Mouse (Mus musculus) retina, postnatal 1 day (tissue): Measurements from ENCODE around the gene AC124108.1.
"Not testable (repeated sequence)": the region's sequence is repeated elsewhere in the genome, so short reads cannot be mapped to it uniquely, and the experiment has no call there.

Experiments used
- DNase-seq: peaks from one replicate; pipeline ENCODE4 v3.0.0-alpha.2; 2012

The AC124108.1 gene

DNA sequence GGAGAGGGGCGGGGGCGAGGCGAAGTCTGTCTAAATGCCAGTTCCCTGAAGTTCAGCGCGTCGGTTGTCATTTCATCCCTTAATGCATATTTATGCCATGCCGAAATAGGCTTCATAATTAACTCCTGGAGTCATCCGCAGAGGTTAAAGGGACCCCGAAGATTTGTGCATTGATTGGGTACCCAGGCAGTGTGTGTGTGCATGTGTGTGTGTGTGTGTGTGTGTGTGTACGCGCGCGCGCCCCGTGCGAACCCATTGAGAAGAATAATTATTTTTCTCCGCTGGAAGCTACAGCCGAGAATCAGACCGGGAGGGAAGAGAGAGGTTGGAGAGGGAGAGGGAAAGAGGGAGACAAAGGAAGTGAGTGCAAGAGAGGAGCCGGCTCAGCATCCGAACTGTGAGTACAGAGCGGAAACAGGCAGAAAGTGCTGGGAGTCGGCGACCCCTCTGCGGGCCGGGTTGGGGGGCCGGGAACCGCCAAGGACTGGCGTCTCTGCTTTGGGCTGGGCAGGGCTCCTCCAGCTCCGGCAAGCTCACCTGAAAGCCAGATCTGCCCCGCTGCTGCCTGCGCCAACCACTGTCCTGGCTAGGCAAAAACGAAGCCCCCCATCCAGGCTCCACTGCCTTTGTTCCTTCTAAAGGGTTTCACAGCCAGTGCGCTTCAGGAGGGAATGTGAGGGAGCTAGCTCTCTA is at the start of gene AC124108.1, which contains the start of gene Lemd1:
AC124108.1 (plus strand) TSS at position 365 of the 693 bp plus-strand sequence.
Lemd1 (plus strand) TSS at position 339 of the 693 bp plus-strand sequence.
- no peak for DNase-seq

DNA sequence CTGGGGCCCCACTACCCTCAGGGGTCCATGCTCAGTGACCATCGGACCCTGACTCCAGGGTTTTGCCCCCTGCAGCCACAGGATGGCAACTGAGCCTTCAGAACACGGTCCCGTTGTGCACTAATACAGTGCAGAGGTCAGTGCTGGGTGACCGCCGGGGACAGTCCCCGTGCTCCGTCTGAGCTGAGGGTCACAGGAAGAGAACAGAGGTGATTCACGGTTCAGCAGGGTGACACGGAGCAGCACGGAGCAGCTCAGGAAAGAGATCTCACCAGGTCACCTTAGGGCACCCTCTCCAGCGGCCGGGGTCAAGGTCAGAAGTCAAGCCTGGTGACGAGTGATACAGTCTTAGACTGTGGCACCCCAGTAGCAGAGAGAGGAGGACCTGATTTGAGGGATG is 49.5 kb upstream of the AC124108.1 start:
- no peak for DNase-seq

DNA sequence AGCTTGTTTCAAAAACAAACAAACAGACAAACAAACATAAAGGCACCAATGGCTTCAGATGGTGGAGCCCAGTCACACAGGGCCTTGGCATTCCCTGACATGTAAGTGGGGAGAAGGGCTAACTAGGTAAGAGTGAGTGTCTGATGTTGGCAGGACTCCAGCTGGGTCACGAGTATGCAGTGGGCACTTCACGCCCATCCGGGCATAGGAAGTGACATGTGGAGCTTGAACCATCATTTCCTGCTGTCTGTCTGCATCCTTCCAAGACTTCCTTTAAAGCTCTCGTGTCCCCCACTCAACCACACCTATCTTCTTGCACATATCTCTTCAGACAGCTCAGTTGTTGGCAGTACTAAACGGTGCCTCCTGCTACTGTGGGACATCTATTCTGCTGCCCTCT is 48.2 kb upstream of the AC124108.1 start:
- no peak for DNase-seq

DNA sequence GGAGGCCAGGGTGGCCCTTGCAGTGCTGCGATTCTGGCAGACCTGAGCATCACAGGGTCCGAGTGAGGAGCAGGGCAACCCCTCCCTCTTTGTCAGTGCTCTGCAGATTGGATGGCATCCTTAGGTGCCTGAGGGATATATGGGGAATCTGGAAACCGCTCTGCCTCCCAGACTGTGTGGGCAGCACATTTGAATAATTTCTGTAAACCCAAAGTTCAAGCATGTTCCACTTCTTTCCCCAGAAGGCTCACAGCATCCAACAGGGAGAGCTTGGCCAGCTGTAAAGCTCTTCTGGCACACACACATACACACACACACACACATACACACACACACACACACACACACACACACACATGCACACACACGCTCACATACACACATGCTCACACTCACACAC is 47.5 kb upstream of the AC124108.1 start:
- no peak for DNase-seq

DNA sequence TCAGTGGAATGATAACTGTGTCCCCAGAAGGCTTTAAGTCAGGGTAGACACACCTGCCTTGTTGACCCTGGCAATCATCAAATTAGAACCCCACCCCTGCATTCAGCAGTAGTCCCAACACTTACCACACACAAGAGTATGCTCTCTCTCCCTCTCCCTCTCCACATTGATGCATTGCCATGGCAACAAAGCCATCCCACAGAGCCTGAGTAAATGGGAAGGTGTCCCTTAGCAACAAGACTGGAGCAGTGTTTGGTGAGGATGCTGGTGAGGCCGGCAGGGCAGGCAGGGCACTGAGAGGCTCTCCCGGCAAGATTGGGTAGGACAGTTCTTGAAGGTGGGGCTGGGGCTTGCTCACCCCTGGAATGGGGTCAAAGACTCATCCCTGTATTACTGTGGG is 47.0 kb upstream of the AC124108.1 start:
- peak; percentile 67 for DNase-seq

DNA sequence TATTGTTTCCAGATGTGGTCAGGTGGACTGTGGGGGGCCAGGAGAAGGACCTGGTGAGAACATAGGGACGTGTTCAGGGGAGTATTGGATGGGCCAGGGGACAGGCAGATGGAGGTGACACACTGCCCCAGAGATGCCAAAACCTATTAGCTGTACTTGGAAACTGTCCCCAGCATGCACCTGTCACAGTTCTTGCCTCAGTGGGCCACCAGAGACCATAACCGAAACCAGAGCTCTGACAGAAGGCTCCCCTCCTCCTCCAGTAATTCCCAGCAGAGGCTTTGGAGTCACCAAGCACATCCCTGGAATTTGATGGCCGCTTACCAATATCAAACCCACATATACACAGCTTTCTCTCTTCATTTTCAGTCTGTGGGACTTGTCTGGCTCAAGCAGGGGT is 46.4 kb upstream of the AC124108.1 start:
- no peak for DNase-seq

DNA sequence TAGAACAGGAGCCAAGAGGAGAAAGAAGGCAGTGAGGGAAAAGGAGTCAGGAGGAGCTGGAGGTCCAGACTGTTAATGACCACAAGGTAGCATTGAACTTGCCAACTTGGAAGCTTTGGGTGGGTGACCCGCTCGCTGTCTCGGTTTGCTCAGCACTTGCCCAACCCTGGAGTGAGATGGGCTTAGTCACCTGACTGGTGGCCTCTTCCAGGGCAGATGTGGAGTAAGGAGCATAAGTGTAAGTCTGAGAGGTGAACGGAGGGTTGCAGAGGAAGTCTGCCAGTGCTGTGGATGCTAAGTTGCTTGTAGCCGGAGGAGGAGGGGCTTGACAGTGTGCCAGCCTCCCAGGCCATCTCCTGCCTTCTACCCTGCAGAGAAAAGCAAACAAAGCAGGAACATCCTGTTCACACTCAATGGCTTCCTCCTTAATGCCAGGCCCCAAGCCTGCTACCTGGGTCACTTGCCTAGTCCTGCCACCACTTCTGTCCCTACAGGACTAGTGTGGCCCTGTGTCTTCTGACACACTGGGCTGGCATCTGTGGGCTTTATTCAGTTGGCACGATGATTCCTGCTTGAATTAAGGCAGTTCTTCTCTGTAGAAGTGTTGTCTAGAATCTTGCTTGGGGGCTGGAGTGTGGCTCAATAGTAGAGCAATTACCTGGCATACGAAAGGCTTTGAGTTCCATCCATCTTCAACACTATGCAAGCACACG is 45.1 kb upstream of the AC124108.1 start:
- no peak for DNase-seq

DNA sequence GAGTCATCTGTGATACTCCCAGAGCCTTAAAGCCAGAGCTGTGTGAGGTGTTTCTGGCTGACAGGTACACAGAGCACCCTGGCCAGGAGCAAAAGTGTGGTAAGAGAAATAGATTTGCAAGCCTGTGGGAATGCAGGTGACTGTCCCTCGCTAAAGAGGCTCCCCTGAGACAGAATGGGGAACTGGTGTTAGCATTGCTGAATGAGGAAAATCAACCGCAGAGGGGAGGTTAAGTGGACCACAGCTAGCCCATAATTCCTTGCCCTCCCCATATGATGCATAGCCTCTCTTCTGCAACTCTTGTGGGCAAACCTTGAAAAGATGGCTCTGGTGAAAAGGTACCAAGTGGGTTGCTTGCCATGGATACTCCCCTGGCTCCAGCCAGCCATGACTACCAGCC is 41.8 kb upstream of the AC124108.1 start:
- DNase-seq, result no peak

DNA sequence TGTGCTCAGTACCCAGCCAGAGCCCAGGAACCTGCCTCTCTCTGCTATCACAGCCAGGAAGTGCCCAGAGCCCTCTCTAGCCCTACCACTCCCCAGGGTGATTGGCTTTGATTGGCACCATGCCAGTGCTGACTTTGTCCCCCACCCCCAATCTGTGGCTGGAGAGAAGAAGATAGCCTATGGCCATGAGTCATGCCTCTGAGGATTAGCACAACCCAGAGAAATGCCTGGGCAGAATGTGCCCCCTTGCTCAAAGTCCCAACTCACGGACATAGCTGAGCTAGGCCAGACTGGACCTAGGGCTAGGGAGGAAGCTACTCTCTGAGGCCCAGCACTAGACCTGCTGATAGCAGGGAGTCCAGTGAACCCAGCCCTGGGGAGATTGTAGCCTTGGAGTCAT is 41.1 kb upstream of the AC124108.1 start:
- peak; percentile 51 for DNase-seq

DNA sequence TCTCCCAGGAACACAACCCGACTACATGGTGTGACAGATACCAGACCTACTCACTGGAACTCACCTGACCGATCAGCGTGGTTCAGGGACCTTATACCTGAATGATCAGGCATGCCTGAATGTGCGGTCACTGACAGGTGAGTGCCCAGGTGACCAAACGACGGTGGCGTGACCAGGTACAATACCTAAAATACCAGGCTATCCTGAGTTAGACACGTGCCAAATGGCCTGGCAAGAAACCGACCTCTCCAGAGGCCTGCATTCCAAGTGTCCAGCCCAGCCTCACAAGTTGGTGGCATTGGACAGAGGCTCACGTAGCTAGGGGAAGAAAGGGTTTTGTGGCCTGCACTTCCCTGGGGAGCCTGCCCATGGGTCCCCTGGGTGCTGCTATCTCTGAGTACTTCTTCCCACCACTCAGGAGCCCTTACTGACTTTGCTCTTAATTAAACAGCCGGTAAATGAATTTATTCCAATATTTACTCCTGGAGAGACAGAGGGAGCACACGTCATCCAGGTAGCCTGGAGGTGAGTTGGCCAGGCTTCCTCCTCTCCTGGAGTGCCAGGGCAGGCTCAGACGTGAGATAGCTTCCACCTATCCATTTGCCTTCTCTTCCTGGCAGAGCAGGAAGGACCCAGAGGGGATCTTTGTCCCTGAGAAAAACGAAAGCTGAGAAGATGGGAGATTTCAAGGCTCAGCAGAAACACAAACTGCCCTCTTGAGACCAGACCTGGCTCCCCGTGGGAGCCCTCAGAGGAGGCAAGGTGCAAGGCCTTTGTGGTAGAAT is 40.2 kb upstream of the AC124108.1 start:
- no peak for DNase-seq

DNA sequence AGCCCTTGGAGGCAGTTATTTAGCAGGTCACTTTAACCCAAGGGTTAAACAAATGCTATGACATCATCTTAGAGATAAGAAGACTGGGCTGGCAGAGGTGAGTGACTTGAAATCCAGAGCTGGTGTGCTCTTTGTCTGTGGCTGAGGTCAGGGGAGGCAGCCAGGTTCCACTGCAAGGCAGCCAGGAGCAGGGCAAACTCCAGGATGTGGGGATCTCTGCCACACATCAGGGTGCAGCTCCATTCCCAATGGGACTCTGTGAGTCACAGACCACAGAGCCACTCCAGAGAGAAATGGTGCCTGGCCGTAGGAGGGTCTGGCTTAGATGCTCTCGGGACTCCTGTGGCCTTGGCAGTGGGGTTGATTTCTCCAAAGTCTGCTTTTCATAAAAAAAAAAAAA is 39.3 kb upstream of the AC124108.1 start:
- DNase-seq, result no peak

DNA sequence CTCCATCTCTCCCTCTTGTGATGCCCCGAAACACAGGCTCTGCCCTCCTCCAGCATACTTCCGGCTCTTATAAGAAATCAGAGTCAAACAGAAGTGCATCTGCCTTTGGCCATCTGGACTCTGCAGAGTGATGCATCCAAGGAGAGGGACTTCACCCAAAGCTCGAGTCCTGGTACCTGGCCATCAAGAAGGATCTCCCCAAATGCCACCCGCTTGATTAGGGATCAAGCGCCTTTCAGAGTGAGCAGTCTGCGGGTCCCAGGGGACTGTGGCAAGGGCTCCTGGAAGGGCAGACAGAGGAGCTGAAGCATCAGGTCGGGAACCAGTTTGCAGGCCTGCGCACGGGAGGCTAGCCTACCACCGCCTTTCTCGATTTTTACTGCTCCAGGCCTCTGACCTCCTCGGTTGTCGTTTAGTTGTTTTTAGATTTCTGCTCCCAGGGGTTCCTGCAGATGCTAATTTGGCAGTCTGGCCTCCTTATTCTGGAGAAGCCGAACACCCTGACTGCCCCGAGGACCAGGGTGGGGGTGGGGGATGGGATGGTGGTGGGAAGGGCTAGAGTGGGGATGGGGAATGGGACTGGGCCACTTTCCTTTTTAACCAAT is 38.1 kb upstream of the AC124108.1 start:
- no peak for DNase-seq

DNA sequence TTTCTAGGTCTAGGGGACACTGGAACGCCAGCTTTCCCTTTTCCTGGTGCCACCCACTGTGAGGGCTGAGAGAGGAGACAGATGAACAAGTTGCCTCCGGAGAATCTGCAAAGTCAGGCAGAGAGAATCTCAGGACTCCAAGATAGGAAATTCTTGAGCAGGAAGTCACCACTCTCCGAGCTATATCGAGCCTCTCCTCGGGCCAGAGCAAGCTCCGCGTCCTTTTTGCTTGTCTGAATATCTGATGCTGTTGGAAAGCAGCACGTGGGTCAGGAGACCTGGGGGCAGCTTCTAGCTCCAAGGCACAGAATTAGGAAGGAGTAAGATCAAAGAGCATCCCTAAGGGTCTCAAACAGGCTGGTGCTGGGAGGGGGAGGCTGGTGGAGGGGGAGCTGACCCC is 37.6 kb upstream of the AC124108.1 start:
- DNase-seq, result no peak

DNA sequence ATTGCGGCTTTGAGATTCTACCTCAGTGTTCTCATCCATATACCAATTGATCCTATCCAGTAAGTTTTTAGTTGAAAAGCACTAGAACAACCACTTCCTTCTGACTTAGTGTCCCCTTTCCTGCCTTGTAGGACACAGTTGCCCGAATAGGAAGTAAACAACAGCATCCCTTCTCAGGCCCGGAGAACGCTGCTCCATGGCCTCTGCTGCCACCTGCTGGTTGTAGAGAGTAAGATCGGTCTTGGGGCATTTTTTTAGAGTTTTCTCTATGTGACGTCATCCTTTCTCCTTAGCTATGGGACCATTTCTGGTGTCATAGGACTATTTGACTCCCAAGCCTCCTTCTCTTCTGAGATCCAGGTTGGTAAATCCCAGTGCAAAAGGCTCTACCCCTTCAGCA is 35.5 kb upstream of the AC124108.1 start:
- DNase-seq, result peak; percentile 89

DNA sequence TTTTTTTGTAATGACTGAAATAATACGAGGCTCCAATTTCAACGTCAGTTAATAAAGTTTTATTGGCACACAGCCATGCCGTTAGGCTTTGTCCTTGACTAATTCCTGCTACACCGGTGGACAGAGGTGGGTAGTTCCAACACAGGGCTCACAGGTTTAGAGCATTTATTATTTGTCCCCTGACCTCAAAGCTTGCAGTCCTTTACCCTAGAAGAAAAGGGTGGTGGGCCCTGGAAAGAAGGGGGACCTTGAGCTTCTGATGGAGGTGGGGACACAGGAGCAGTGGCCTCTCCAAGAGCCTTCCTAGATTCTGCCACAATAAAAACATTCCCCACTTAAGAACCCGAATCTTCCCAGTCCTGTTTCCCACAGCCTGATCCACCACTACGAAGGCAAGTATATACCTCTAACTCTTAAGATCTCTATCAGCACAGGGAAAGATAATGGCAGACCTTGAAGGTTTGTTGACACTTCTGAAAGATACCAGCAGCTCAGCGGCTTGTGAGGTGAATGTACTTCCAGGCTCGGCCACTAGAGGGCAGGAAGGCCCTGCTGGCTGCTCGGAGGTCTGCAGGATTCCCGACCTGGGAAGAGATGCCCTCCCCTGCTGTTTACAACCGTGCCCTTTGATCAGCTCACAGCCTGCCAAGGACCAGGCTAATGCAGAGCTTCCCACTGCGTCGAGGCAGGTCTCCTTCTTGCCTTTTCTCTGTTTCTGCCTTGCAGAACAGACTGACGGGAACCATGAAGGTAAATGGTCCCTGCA is 34.1 kb upstream of the AC124108.1 start:
- peak; percentile 89 for DNase-seq

DNA sequence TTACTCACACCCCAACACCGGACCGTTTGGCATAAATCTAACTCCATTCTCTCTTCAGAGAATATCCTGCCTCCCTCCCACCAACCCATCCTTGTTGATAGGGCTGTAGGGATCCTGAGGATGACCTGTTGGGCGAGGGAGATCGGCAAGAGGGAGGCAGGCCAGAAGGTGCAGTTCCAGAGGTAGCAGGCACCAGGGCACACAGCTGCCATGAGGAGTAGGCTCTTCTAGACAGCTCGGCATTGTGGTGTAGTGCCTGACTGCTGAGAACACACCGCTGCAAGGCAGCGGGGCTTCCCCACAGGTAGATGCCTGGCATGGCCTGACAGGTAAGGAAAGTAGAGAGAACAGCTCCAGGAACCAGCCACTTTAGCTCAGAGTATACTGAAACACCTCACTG is 33.4 kb upstream of the AC124108.1 start:
- DNase-seq, result no peak

DNA sequence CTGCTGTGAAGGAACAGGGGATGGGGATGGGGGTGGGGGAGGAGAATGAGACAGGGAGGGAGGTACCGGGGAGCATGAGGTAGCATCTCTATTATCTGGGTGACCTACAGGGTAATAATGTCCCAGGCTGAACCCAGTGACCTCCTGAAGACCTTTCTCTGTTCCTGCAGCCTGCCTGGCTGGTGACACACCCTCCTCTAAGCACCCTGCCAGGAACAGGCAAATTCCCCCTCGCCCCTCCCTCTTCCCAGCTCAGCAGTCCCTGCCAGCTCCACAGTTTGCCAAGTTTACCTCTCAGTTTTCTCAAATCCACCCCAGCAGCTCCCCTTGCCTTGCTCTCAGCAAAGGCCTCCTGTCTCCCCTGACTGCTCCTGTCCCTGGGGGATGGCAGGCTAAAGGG is 32.5 kb upstream of the AC124108.1 start:
- DNase-seq, result no peak

DNA sequence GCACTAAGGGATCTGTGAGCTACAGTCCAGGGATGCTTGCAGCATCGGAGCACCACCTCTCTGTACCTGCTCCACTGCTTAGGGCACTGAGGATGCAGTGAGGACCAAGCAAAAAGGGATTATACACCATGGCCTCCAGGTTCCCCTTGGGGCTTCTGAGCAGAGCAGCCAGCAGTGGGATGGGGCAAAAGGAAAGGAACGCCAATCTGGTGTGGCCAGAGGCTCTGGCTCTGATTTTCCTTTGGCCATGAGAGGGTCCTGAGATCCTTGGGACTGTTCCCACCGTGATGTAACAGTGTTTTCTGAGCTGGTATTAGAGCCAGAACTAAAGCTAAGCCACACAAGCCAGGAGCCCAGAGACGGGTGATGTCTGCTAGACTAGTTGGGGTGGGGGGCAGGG is 31.6 kb upstream of the AC124108.1 start:
- no peak for DNase-seq

DNA sequence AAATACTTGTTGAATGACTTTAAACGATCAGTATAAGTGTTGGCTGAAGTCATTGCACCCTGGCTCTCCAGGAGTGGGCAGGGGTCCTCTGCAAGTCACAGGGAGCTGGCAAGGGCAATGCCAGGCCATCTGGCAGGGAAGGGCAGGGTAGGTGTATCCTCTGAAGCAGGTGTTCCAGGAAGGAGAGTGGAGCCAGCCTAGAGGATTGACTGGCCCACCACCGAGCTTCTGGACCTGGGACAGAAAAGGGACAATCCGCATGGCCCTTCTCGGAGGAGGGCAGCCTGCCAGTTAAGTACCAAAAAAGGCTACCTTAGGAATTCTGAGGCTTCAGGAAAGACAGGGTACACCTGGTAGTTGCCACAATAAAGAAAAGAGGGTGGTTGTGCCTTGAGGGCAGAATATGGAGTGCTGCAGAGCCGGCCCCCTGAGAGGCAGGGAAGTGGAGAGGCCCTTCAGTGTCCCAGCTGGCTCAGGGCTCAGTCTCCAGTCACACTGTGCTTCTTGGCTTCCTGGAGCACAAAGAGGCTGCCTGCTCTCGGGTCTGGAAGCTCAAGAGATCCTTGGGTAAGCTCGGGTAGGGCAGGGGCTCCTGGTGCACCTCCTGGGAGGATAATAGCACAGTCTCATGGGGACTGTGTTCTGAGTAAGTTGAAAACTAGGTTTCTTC is 29.9 kb upstream of the AC124108.1 start:
- no peak for DNase-seq

DNA sequence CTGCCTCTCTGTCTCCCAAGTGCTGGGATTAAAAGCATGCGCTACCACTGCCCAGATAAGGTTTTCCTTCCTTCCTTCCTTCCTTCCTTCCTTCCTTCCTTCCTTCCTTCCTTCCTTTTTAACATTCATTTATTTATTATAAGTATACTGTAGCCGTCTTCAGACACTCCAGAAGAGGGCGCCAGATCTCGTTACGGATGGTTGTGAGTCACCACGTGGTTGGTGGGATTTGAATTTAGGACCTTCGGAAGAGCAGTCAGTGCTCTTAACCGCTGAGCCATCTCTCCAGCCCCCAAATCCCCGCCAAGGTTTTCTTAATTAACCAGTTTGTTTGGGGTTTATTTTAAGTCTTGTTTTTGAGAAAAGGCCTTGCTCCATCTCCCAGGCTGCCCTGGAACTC is 28.6 kb upstream of the AC124108.1 start:
- DNase-seq, result not testable (repeated sequence)

DNA sequence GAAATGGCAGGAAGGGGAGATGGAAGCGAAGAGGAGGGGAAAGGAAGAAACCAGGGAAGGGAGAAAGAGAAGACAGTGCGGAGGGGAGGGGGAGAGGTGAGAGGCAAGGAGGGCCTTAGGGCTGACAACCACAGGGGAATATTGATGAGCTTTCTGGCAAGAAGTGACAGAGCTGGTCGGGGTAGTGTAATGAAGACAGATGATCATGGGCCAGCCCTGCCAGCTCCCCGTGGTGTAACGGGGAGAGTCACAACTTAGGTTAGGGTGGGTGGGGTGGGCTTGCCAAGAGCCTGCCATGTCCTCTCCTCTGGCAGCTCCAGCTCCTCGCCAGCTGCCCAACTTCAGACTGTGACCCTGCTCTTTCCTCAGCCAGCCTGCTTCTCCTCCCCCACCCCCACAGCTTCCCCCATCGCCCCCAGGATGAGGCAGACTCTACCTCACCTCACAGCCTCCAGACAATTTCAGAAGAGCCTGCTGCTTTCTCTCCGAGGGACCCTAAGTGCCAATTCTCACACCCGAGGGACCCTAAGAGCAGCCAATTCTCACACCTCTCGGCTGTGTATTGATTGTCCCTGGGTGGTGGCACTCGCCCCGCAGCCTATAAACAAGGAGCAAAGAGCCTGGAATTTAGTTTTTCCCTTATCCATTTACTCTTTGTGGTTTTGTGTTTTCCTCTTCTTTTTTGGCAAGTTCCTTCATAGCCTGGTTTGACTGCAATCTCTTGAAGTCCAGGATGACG is 26.3 kb upstream of the AC124108.1 start:
- DNase-seq, result no peak
